Mouse (Mus musculus): ENCODE results near the gene Acot5. TPM values are rescaled to one million over a fixed set of nuclear protein-coding genes. Genes with fewer than 3 reads are reported as not detected.
"Not testable (repeated sequence)": the region's sequence is repeated elsewhere in the genome, so short reads cannot be mapped to it uniquely, and the experiment has no call there.

The Acot5 gene
- total and polyA plus RNA-seq, 2 experiments from 2014 or later, result 1.2 TPM

DNA sequence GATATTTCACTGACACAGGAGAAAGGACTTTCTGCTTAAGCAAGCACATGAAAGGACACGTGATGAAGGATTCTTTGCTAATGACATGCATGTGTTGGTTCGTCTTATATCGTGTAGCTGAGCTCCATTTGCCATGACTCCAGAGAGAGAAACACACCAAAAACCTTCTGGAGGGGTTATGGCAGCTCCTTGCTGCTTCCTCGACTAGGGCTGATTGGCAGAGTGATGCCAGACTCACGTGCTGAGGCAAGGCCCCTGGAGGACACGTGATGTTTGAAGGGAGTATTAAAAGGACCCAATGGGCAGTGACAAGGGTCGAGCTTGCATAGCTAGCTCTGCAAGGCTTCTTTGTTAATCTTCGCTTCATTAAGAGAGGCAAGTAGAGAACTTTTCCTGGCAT is 829 bp upstream of the Acot5 start:
- H3K27ac ChIP-seq, result no peak overlapping the region
- 52% methylated on average over 8 of the region's 8 CpGs for WGBS

DNA sequence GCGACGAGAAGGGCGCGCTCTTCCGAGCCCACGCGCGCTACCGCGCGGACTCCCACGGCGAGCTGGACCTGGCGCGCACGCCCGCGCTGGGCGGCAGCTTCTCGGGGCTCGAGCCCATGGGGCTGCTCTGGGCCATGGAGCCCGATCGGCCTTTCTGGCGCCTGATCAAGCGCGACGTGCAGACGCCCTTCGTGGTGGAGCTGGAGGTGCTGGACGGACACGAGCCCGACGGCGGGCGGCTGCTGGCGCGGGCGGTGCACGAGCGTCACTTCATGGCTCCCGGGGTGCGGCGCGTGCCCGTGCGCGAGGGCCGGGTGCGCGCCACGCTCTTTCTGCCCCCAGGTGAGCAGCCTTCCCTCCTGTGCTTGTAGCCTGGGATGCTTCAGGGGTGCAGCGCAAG is 457 bp downstream of the Acot5 start:
- H3K4me1 ChIP-seq (ENCODE audit: insufficient read depth, low read length); H3K27ac ChIP-seq; H3K36me3 ChIP-seq (ENCODE audit: insufficient read depth, low read length); H3K9me3 ChIP-seq (ENCODE audit: low read length); ATAC-seq: not testable (repeated sequence)
- WGBS, result 1% methylated on average over 42 of the region's 52 CpGs
- Histone ChIP-seq H3K4me3 (ENCODE audit: low read length) (peak overlapping the region; percentile 41), H3K9ac (replicated peaks; ENCODE audit: low read length) (0 out of 2 replicates have a peak overlapping the region, but pooled peaks have one; percentile 17), H3K4me2 (ENCODE audit: low read depth, low read length) (peak overlapping the region; percentile 59), H3K27me3 (ENCODE audit: insufficient read depth, low read length) (0 out of 2 replicates have a peak, but pooled peaks cover 11% of the 10 kb centered on the region)
- peak; percentile 24 for DNase-seq (ENCODE audit: low spot score)

More for the DNA sequence above, 829 bp upstream of the Acot5 start:
- no peak overlapping the region for H3K9ac ChIP-seq (replicated peaks; ENCODE audit: low read length)
- ATAC-seq (no peak), DNase-seq (ENCODE audit: low spot score) (no peak)
- no peaks in the 10 kb centered on the region for H3K9me3 ChIP-seq (ENCODE audit: low read length)
- no peak overlapping the region for H3K4me3 ChIP-seq (ENCODE audit: low read length)
- H3K27me3 ChIP-seq (ENCODE audit: insufficient read depth, low read length), result 0 out of 2 replicates have a peak, but pooled peaks cover 12% of the 10 kb centered on the region
- no peaks in the 10 kb centered on the region for H3K36me3 ChIP-seq (ENCODE audit: insufficient read depth, low read length)
- no peaks in the 10 kb centered on the region for H3K4me1 ChIP-seq (ENCODE audit: insufficient read depth, low read length)
- H3K4me2 ChIP-seq (ENCODE audit: low read depth, low read length), result no peak overlapping the region
- no peak for TF ChIP-seq CTCF (IDR thresholded peaks at IDR 0.05; ENCODE audit: low read depth)

DNA sequence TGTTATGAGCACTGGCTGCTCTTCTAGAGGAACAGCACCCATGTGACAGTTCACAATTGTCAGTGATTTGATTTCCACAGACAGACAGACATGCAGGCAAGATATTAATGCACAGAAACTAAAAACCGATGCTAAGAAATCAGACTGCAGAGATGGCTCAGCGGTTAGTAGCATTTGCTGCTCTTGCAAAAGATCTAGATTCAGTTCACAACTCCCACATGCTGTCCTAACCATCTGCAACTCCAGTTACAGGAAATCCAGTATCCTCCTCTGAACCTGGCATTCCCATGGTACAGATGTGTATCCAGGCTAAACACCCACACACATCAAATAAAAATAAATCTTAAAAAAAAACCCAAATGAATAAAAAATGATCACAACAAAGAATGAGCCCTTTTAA is 2.6 kb downstream of the Acot5 start:
- 89% methylated on average over 2 of the region's 2 CpGs for WGBS
- Histone ChIP-seq H3K27ac (no peak overlapping the region), H3K9ac (replicated peaks; ENCODE audit: low read length) (no peak overlapping the region), H3K4me2 (ENCODE audit: low read depth, low read length) (no peak overlapping the region), H3K27me3 (ENCODE audit: insufficient read depth, low read length) (0 out of 2 replicates have a peak, but pooled peaks cover 9% of the 10 kb centered on the region), H3K36me3 (ENCODE audit: insufficient read depth, low read length) (no peaks in the 10 kb centered on the region), H3K4me3 (ENCODE audit: low read length) (no peak overlapping the region), H3K4me1 (ENCODE audit: insufficient read depth, low read length) (no peaks in the 10 kb centered on the region), H3K9me3 (ENCODE audit: low read length) (no peaks in the 10 kb centered on the region)
- no peak for ATAC-seq
- DNase-seq (ENCODE audit: low spot score), result no peak
- no peak for TF ChIP-seq CTCF (IDR thresholded peaks at IDR 0.05; ENCODE audit: low read depth)

DNA sequence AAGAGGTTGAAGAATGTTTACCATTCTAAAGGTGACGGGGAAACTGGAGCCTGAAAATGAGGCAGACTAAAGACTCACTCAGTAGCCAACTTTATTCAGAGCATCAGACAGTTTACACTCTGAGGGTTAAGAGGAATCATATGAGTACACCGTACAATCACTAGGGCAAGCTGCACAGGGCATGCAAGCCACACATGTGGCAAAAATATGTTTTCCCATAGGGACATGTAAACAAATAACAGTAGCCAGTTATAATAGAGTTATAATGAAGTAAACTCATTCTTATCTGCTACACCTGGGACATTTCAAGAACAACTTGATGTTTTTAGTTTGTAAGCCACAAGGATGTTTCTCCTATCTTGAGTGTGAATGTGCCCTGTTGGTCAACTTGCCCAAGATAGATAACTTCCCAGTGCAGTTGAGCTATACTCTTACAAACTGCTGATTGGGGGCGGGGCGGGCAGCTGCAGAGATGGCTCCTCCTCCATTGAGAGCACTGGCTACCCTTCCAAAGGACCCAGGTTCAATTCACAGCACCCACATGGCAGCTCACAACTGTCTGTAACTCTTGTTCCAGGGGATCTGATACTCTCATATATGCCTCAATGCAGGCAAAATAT is 8.4 kb downstream of the Acot5 start:
- no peak for TF ChIP-seq CTCF (IDR thresholded peaks at IDR 0.05; ENCODE audit: low read depth)
- H3K36me3 ChIP-seq (ENCODE audit: insufficient read depth, low read length), result no peaks in the 10 kb centered on the region
- no peak overlapping the region for H3K27ac ChIP-seq
- DNase-seq (ENCODE audit: low spot score) (no peak), ATAC-seq (no peak)
- H3K9me3 ChIP-seq (ENCODE audit: low read length), result no peaks in the 10 kb centered on the region
- H3K4me1 ChIP-seq (ENCODE audit: insufficient read depth, low read length), result no peaks in the 10 kb centered on the region
- WGBS, result 81% methylated on average over 4 of the region's 4 CpGs
- H3K27me3 ChIP-seq (ENCODE audit: insufficient read depth, low read length), result no peaks in the 10 kb centered on the region
- H3K4me2 ChIP-seq (ENCODE audit: low read depth, low read length), result no peak overlapping the region
- H3K9ac ChIP-seq (replicated peaks; ENCODE audit: low read length), result no peak overlapping the region
- H3K4me3 ChIP-seq (ENCODE audit: low read length), result no peak overlapping the region

DNA sequence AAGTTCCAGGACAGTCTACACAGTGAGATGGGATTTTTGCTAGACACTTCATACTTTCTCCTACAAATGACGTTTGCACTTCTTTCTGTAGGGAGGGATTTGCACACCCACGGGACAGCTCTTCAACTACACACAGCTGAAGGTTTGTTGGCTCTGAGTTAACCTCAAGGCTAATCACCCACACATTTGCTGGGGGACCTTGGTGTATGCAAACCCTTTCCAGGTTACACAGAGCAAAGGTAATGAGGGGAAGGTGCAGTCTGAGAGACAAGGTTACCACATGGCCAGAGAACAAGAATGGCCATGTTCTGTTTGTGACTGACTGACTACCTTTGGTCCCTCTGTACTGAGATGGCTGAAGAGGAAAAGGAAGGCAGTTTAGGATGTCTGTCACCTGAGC is 14.7 kb downstream of the Acot5 start:
- Histone ChIP-seq H3K4me1 (ENCODE audit: insufficient read depth, low read length) (no peaks in the 10 kb centered on the region), H3K27ac (no peak overlapping the region), H3K36me3 (ENCODE audit: insufficient read depth, low read length) (no peaks in the 10 kb centered on the region), H3K4me2 (ENCODE audit: low read depth, low read length) (no peak overlapping the region), H3K9ac (replicated peaks; ENCODE audit: low read length) (no peak overlapping the region), H3K9me3 (ENCODE audit: low read length) (no peaks in the 10 kb centered on the region), H3K4me3 (ENCODE audit: low read length) (no peak overlapping the region), H3K27me3 (ENCODE audit: insufficient read depth, low read length) (no peaks in the 10 kb centered on the region)
- TF ChIP-seq CTCF (IDR thresholded peaks at IDR 0.05; ENCODE audit: low read depth), result no peak
- no peak for ATAC-seq
- WGBS, result 85% methylated on average over 2 of the region's 2 CpGs
- no peak for DNase-seq (ENCODE audit: low spot score)

DNA sequence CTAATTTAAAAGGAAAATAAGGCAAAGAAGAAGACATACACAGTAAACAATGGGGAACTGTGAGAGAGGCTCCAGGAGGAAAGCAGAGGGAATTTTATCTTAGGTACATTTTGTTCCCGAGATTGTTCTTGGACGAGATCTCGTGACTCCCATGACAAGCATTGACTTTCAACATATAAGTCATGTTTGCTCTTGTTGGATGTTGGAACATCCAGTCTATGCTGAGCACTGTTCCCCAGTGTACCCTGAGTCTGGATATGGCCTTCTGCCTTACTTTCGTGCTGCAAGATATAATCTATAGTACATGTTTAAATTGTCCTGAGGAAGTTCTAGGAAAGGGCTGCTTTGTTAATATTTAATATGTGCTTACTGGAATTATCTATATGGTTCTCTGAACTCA is 15.5 kb downstream of the Acot5 start:
- ATAC-seq, result no peak
- Histone ChIP-seq H3K4me1 (ENCODE audit: insufficient read depth, low read length) (no peaks in the 10 kb centered on the region), H3K36me3 (ENCODE audit: insufficient read depth, low read length) (no peaks in the 10 kb centered on the region), H3K4me2 (ENCODE audit: low read depth, low read length) (no peak overlapping the region), H3K4me3 (ENCODE audit: low read length) (no peak overlapping the region), H3K9me3 (ENCODE audit: low read length) (0 out of 2 replicates have a peak, but pooled peaks cover 4% of the 10 kb centered on the region), H3K9ac (replicated peaks; ENCODE audit: low read length) (no peak overlapping the region), H3K27ac (no peak overlapping the region), H3K27me3 (ENCODE audit: insufficient read depth, low read length) (no peaks in the 10 kb centered on the region)
- DNase-seq (ENCODE audit: low spot score), result no peak
- 90% methylated on average over 4 of the region's 4 CpGs for WGBS
- no peak for TF ChIP-seq CTCF (IDR thresholded peaks at IDR 0.05; ENCODE audit: low read depth)

DNA sequence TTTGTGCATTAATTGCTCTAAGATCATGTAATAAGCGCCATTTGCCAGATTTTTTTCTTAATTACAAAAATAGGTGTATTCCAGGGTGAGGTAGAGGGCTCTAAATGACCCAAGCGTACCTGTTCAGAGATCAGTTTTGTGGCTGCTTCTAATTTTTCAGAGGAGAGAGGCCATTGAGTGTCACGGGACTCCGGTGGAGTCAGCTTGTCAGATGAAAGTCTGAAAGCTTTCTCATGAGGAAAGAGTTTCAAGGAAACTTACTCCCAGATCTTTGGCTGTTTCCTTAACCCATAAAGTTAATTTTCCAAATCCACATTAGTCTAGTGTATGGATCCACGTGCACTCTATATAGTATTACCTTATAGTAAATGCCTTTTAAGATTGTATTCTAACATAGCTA is 25.5 kb downstream of the Acot5 start:
- whole genome bisulfite sequencing, result 89% methylated on average over 5 of the region's 5 CpGs
- ATAC-seq; H3K4me2 ChIP-seq (ENCODE audit: low read depth, low read length): not testable (repeated sequence)

More for the DNA sequence above, 25.5 kb downstream of the Acot5 start:
- not testable (repeated sequence) for H3K27ac ChIP-seq; H3K4me3 ChIP-seq (ENCODE audit: low read length); H3K4me1 ChIP-seq (ENCODE audit: insufficient read depth, low read length); H3K9me3 ChIP-seq (ENCODE audit: low read length); DNase-seq (ENCODE audit: low spot score); H3K9ac ChIP-seq (replicated peaks; ENCODE audit: low read length); H3K36me3 ChIP-seq (ENCODE audit: insufficient read depth, low read length); H3K27me3 ChIP-seq (ENCODE audit: insufficient read depth, low read length)

Measured in hindbrain, postnatal 0 days (tissue).